Mouse (Mus musculus): ENCODE data around the gene Skp2.

GRCm38 (mm10) chr15:9132693-9133443 is 22.4 kb downstream of the Skp2 start:
- TF ChIP-seq CTCF (IDR thresholded peaks at IDR 0.05; ENCODE audit: low read depth, low read length) (no peak), POLR2A (IDR thresholded peaks at IDR 0.05; ENCODE audit: borderline replicate concordance, low read depth, low read length) (no peak)

Measured in bone marrow macrophage, adult 2 months (primary cell).